Mouse (Mus musculus) common myeloid progenitor, adult 5-6 weeks (primary cell): Measurements from ENCODE around the gene Myo1f. TPM values are rescaled to one million over a fixed set of nuclear protein-coding genes. Genes with fewer than 3 reads are reported as not detected.

Experiments
- ATAC-seq: replicated peaks from 2 replicates; pipeline ENCODE4 v1.8.0; 2016; ENCODE audit warnings: low read depth, mild to moderate bottlenecking, moderate TSS enrichment, inconsistent platforms; ENCODE audit not compliant: poor library complexity, severe bottlenecking
- total RNA-seq: library from RNA; stranded (forward); fragments of 200-1000, 187-1606 nt; gene quantifications from 2 replicates; pipeline ENCODE4 v1.2.3, GENCODE M21; 2017

Gene Myo1f
- total RNA-seq, 1 experiment from 2014 or later: 75.5 TPM

- peak; percentile 49 for ATAC-seq
Observed at GRCm38 (mm10) chr17:33639743-33640142, 84.2 kb downstream of the Myo1f start.

DNA sequence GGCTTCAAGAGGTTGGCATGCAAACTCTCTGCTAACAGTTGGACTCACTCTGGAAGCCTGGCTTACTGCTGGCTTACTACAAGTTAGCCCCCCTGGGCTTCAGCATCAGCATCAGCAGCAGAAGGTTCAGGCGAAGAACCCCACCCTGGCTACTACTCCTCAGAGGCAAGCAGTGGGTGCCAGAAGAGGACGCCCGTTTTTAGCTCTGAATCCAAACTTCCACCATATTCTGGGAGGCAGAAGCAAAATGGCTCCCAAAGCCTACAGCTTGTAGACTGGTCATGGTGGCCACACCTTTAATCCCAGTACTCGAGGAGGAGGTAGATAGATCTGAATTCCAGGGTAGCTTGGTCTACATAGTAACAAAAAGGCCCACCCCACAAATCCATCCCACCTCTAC lies 88.6 kb downstream of the Myo1f start:
- ATAC-seq: no peak

- no peak for ATAC-seq
Observed at GRCm38 (mm10) chr17:33645073-33645472, 89.6 kb downstream of the Myo1f start.

GRCm38 (mm10) chr17:33649781-33650475 lies 94.4 kb downstream of the Myo1f start:
- ATAC-seq: 0 out of 2 replicates have a peak, but pooled peaks have one; percentile 3

Other genes starting within 250 kb of the Myo1f start
- 15.0 and 20.6 TPM in 2 replicates for gene Zfp81, start 196.8 kb upstream of the Myo1f start, total RNA-seq
- gene Zfp101, start 161.1 kb upstream of the Myo1f start, total RNA-seq: 23.0 and 34.0 TPM in 2 replicates
- gene Actl9, start 122.8 kb upstream of the Myo1f start, total RNA-seq: not detected in 2 replicates
- 28.0 and 32.8 TPM in 2 replicates for gene Adamts10, start 31.5 kb upstream of the Myo1f start, total RNA-seq
- 17.3 and 18.4 TPM in 2 replicates for gene Zfp414, start 73.4 kb downstream of the Myo1f start, total RNA-seq
- gene Pram1, start 82.3 kb downstream of the Myo1f start, total RNA-seq: 2.8 TPM in 1 of 2 replicates, not detected in the other
- 414 and 543 TPM in 2 replicates for gene Hnrnpm, start 131.2 kb downstream of the Myo1f start, total RNA-seq
- gene March2, start 163.0 kb downstream of the Myo1f start, total RNA-seq: 31.5 and 35.0 TPM in 2 replicates
- 42.5 and 65.0 TPM in 2 replicates for gene Rab11b, start 204.8 kb downstream of the Myo1f start, total RNA-seq
- gene Angptl4, start 226.1 kb downstream of the Myo1f start, total RNA-seq: 5.9 and 14.2 TPM in 2 replicates